Mouse (Mus musculus) forelimb bud, embryonic 11.5 days (tissue): Measurements from ENCODE around the gene Prkci.
A peak's percentile ranks its signal among the peaks of the same experiment; 100 is the strongest.

Source experiments
- DNase-seq: peaks from one replicate; pipeline ENCODE4 v3.0.0-alpha.2; 2012; ENCODE audit warnings: low read depth, low spot score

The Prkci gene

DNA sequence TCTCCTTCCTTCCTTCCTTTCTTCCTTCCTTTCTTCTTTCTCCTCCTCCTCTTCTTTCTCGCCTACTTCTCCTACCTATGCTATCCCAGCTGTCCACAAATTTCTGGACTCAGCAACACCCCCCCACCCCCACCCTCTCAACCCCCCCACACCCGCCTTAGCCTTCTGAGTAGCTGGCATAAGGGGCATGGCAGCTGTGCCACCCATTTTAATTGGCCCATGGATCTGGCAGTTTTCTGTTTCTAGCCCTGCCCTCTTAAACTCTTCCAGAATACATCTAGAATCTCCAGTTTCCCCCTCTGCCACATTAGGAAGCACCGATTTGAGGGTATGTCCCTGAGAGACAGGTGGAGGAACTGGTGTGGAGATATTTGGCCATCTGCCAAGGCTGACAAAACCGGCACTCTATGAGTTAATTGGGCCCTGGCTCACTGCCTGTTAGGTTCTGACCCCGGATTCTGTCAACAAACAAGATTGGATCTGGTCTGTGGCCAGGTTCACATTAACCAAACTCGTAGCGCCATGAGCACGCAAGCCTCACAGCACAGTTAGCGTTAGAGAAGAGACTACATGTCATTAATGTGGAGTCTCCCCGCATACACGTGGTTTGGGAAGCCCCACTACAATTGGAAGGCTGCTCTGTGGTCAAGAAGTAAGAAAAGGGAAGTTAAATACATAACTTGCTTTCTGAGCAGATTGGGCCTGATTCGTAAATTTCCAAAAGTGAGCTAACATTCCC lies 88.1 kb downstream of the Prkci start:
- no peak for DNase-seq

DNA sequence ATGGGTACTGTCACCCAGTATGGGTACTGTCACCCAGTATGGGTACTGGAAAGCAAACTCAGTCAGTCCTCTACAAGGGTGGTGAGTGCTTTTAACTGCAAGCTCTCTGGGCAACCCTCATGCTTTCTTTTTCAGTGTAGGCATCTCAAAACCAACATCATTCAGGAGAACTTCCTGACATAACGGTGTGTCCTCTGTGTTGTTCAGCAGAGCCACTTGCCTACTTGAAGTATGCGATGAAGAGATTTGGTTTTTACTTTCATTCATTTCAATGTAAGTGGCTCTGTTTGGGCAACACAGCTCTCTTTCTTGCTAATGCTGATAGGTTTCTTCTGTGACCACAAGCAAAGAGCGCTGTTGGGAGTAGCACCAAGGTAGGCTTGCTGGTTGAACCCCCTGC lies 89.5 kb downstream of the Prkci start:
- no peak for DNase-seq

DNA sequence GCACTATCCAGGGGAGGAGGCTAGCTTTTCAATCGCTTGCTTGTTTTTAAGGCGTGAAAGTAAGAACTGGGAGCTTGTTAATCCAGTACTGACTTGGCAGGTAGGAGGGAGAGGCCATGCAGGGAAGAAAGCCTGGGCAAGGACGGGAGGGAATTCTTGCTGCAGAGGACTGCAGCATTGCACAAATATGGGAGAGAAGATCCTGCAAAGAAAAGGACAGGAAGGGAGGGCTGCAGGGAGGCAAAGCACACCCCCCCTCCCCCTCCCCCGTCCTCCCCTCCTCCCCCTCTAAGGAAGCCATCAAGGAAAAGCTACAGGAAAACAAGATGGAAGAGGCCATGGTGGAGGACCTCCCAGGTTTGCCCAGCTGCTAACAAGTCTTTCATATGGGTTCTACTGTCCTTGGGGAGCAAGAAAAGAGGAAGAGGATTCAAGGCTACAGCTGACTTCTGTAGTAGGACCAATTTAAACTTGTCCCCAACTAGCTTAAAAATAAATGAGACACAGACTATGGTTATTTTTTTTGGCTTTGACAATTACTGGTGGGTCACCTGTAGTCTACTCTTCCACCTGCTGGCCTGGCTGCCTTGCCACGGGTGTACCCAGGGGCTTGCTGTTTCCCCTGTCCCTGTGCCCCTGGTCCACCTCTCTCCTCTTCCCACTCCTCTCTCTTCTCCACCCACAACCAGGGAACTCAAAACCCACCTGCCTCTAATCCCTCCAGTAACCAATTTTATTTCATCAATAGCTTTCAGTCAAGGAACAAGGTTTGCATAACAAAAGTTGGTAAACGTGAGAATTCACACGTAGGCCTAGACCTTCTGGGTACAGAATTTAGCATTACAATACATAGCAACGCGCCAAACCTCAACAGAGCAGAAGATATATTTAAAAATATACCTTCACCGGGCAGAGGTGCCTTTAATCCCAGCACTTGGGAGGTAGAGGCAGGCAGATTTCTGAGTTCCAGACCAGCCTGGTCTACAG lies 93.5 kb downstream of the Prkci start:
- no peak for DNase-seq

DNA sequence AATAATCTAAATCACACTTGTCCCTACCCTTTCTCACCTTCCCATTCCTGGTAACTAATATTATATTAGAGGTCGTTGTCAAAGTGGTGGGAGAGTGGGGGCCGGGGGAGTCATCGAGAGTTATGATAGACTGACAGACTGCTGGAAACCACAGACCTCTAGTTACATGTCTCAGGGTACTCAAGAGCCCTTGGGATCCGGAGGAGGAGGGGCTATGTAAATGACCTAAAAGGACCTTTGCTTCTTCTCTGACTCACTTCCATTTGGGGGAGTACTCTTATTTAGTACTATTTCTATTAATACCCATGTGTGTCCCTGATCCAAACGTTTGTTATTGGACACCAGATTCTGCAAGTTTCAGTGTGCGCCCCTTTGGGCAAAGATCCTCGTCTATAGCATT lies 94.4 kb downstream of the Prkci start:
- DNase-seq = no peak

DNA sequence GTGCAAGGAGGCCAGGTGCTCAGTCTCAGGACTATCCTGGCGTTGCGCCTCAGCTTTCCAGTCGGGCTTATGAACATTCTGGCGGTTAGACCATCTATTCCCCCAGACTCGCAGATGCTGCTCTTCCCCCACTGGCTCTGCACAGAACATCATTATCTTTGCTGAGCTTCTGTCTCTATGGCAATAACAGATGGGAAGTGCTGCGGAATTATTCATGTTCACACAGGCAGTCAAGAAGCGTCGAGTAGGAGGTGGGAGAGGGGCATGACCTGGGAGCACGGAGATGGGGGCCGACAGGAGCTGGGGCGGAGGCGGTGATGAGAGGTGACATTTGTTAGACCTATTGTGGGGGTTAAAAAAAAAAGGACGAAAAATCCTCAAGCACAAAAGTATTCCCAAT lies 97.6 kb downstream of the Prkci start:
- no peak for DNase-seq

DNA sequence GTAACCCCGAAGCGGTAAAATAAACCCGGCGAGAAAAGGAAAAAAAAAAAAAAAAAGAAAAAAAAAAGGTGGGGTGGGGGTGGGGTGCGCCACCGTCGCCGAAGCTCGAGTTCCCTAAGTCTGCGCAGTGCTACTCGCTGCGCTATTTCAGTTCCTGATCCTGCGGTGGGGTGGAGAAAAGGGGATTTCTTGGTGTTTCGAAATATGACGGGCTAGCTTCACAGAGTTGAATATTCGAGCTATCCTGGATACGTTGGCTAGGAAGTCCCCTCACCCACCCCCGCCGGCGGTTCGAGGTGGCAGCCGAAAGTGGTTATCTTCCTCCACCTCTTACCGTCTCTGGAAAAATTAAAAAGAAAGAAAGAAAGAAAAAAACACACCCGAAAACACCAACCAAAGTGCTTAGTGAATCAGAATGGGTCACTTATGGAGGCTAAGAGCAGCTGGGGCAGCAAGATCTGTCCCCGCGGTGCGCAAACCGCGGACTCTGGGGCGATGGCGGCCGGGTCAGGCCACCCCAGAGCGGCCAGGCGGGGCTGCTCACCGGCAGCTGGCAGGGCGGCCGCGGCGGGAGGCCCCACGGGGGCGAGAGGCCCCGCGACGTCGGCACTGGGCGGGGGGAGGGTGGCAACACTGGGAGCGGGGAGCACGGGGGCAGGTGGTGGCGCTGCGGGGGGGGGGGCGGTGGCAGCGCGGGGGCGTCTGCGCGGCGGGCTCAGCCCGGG lies 98.2 kb downstream of the Prkci start:
- DNase-seq = peak; percentile 72

DNA sequence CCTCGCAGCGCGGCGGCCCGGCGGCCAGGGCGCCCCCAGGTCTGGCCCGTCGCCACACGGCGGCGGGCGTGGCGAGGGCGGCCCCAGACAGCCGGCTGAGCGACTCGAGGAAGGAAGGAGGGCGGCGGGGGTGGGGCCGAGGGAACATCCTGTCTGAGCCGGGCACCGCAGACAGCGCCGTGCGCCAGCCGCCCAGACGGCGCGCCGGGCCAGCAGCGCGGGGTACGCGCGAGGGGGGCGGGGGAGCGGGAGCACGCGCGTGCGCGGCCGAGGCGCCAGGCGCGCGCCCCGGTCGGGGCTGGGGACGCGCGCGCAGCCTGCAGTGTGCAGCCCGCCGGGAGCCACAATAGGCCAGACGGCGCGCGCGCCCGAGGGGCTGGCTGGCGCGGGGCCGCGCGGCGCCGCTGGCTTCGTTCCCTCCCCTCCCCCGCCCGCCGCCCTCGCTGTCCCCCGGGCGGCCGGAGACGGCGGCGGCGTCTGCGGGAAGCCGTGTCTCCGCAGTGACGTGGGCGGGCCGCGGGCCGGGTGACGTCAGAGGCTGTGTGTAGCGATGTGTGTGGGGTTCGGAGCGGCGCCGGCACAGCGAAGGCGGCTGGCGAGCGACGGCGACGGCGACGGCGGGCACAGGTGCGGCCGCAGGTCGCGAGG lies 99.1 kb downstream of the Prkci start, which contains the start of gene Skil:
Gene Skil, plus strand, starts transcription at position 528 of the 648 bp plus-strand sequence.
- peak; percentile 92 for DNase-seq

DNA sequence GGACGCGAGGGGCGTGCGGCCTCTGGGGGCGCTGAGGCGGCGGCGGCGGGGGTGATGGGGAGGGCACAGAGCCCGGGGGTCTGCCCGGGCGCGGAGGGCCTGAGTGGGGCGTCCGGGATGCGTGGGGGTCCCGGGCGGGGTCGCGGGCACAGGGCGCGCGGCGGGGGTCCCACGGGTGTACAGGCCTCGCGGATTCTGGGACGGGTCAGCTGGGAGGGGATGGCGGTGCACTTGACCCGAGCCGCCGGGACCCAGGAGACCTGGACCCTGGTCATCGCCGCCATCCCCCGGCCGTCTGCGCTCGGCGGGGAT lies 99.6 kb downstream of the Prkci start:
- no peak for DNase-seq

DNA sequence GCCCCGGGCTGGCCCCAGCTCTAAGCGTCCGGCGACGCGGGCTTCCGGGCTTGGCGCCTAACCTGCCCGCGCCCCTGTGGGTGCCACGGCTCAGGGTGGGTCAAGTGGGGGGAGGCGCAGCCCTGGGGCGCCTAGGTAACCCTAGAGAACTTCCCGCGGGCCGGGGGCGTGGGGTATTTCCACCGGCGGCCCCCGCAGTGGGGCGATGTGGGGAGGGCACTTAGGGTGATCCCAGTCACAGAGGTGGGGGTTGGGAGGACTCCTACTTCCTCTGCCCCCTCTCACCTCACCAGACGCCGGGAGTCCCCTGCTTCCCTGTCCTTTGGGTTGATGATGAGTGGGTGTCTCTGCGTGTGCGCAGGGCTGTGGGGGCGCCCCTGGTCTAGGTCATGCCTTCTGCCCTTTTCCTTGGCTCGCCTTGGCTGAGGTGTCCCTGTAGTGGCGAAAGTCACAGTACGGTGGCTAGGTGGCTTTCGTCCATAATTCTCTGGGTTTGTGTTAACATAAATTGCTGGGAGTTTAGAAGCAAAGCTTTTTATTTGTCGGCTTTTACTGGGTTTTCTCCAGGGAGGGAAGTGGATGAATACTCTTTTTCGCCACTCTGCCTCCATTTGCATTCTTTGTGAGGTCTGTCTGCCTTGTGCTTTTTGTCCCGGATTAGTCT lies 100.1 kb downstream of the Prkci start:
- peak; percentile 34 for DNase-seq

DNA sequence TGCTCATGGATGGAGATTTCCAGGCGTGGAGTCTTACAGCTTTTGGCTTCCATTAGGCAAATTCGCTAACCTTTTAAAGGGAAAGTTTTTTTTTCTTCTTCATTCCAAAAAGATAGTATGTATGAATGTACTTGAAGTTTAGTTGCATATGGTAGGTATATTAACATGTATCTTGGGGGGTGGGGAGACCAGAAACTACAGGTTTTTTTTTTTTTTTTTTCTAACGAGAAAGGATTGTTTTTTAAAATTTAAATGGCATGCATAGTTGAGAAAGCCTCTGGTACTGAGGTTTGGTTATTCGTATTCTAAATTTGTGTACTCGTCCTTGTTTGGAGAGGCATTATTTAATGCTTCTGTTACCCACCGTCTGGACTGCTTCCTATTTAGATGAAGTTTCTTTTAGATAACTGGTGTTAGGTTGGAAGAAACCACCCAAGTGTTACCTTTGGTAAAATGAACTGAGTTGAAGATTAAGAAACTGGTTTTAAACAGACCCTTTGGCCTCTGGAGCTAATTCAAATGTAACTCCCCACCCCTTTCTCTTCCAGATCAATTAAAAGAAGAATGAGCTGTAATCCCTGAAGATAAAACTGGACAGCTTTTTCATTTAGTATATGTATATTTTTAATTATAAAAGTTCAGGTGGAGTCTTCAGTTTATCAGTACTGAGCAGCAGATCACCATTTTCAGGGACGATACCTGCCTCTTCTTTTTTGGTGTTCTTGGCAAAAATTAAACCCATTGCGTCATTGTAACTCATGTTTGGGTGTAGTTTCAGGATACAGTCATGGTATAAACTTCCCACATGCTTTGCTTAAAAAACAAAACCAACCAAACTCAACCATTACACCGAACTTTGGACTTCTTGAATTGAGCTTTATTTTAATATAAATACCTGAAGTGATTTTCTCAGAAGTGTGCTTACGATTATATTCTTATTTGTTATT lies 100.9 kb downstream of the Prkci start:
- no peak for DNase-seq

DNA sequence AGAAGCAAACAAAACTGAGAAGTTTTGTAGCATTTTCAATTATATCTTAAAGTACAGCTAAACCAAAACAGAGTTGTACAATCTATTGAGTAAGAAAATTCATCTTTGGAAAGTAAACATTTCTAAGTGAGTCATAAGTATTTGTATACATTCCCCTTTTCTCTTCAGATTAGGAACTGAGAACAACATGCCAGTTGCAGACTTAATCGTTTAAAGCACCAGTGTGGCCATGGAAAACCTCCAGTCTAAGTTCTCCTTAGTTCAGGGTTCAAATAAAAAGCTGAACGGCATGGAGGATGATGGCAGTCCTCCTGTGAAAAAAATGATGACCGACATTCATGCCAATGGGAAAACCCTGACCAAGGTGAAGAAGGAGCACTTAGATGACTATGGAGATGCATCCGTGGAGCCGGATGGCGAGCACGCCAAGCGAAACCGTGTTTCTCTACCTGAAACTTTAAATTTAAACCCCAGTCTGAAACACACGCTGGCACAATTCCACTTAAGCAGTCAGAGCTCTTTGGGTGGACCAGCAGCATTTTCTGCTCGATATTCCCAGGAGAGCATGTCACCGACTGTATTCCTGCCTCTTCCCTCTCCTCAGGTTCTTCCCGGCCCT lies 101.7 kb downstream of the Prkci start:
- DNase-seq = no peak

DNA sequence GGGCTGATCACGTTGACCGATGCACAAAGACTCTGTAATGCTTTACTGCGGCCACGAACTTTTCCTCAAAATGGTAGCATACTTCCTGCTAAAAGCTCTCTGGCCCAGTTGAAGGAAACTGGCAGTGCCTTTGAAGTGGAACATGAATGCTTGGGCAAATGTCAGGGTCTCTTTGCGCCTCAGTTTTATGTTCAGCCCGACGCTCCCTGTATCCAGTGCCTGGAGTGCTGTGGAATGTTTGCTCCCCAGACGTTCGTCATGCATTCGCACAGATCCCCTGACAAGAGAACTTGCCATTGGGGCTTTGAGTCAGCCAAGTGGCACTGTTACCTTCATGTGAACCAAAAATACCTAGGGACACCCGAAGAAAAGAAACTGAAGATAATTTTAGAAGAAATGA lies 102.4 kb downstream of the Prkci start:
- no peak for DNase-seq

DNA sequence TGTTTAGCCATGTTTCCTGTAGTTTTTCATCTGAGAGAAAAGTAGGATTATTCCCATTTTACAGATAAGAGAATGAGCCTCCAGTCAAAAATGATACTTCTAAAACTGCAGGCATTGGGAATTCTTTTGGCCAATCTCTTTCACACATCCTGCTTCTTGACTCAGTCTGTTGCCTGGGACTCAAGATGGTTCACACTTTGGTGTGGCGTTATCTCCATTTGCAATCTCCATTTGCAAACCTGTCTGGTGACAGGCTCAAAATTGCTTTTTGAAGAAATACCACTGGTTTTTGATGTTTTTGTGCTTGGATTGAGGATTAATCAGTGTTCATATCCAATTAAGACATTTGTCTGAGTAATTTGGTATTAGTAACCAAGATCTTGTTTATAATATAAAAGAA lies 103.0 kb downstream of the Prkci start:
- no peak for DNase-seq

DNA sequence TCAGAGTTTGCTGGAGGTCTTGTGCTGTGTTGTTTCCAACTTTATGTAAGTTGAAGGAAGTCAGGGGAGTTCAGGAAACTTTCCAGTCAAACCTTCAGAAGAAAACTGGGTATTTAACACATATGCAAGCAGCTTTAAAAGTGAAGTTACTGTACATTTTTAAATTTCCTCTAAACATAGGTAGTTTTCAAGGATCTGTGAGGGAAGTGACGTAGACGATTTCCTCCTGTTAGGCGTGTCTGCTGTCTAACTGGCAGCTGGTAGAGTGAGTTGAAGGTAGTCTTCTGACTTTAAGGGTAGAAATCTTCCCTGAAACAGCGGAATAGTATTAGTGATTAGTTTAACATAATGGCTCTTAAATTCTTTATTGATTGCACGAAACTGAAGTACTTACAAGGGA lies 104.5 kb downstream of the Prkci start:
- no peak for DNase-seq

DNA sequence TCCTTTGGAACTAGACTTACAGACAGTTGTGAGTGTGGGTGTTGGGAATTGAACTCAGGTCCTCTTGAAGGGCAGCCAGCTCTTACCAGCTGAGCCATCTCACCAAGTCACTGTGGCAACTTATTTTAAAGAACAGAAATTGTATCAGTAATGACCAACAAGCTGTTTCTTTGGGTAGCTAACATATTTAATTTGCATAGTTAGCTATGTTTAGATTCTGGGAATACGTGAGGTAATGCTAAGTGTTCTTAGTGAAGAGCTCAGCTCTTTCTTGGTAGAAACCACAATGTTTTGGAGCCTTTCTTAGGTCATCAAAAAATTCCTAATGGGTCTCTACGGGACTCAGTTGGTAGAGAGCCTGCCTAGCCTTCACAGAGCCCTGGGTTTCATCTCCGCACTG lies 105.3 kb downstream of the Prkci start:
- no peak for DNase-seq
